Mouse (Mus musculus): ENCODE data around the gene Dennd4b.
A peak's percentile ranks its signal among the peaks of the same experiment; 100 is the strongest.
"Not testable (repeated sequence)": the region's sequence is repeated elsewhere in the genome, so short reads cannot be mapped to it uniquely, and the experiment has no call there.

Dennd4b gene

DNA sequence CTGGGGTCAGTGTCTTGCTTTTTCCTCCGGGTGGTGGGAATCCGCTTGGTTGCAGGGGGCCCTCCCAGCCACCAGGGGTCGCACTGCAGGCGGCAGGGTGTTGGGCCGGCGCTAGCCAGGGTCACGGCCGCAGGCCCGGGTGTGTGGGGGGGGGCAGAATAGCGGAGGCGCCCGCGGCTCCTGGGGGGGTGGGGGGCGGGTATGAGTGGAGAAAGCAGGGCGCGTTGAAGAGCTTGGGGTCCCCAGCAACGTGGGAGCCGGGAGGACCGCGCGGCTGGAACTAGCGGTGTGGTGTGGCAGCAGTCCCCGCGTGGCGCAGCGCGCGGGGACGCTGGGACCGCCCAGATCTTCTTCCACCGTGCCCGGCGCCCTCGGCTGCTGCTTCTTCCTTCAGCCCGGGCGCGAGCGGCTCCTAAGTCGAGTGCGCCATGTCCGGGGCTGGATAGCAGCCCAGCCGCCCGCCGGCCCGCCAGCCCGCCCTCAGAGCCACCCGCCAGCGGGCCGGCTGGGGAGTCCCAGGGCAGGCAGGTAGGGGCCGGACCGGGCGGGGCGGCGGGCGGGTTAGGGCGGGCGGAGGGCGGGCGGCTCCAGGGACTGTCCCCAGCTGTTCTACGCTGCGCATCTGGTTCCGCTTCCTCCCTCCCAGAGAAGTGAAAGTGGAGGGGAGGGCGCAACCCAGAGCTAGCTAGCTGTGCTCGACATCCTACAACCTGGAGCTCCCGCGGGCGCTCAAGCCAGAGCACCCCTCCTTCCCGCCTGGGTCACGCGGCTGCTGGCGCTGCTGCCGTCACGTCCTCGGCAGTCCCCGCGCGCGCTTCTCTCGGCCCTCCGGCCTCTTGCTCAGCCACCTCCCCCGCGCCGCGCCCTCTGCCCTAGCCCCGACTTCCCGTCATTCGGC lies at the start of gene Dennd4b:
TSS of gene Dennd4b (plus strand) at position 152 of the 898 bp plus-strand sequence.
- peak; percentile 95 for DNase-seq (ENCODE audit: low read depth)

DNA sequence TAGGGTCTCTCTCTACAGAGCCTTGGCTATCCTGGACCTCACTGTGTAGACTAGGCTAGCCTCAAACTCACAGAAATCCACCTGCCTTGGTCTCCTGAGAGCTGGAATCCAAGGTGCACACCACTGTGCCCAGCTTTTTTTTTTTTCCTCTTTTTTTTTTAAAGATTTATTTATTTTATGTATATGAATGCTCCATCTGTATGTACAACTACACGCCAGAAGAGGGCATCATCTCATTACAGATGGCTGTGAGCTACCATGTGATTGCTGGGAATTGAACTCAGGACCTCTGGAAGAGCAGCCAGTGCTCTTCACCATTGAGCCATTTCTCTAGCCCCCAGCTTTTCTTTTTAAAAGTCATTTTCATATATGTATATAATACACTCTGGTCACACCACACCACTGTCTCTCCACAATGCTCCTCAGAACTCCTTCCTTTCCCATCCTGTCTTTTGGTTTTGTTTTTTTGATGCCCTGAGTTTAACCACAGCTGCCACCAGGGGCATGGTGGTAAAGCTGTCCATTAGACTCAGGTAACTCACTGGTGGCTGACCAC lies 49.1 kb upstream of the Dennd4b start:
- DNase-seq (ENCODE audit: low read depth), result peak; percentile 50

DNA sequence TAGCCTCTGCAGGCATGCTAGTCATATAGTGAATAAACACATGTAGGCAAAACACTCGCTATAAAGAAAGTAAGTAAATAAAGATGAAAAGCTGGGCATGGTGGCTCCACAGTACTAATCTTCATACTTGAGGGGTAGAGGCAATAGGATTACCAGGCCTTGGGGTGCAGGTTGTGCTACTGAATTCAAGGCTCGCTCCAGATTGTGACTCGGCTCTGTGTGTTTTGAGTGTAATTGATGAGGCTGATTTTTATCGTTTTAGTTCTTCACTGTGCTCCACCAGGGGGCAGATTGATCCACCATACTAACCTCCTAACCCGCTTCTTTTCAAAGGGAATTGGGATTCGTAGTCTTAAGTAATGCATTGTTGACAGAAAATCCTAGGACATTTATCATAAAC lies 44.9 kb upstream of the Dennd4b start:
- DNase-seq (ENCODE audit: low read depth), result peak; percentile 83

DNA sequence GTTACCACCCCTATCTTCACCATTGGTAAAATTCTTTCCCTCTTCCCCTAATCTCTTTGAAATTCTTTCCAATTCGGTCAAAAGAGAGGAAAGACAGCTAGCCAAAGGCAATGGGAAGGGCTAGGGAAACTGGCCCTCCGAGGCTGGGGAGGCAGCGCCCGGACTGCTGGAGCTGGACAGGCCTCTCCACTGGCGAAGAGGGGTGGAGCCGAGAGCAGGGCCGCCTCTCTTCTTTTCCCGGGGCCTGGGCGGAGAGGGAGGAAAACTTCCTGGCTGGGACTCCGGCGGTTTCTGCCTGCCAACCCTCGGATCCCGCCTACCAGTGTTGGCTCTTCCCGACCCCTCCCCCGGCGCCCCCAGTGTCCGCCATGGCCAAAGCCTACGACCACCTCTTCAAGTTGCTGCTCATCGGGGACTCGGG lies 44.4 kb upstream of the Dennd4b start:
- DNase-seq (ENCODE audit: low read depth), result no peak

DNA sequence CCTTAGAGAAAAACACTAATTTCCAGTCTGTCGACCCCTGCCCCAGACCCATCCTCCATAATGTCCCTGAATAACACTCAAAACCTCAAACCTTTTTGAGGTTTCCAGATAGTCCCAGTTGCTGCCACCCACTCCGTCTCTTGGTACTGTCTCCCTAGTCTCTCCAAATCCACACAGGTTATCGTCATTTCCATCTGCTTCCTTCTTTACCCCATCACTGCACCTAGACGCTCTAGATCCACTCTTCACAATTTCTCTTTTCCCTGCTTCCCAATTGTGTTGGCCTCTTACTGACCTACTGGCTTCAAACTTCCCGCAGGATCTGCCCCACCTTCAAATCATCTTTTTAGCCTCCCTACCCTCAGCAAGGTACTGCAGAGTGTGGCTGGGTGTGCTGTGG lies 43.9 kb upstream of the Dennd4b start:
- no peak for DNase-seq (ENCODE audit: low read depth)

DNA sequence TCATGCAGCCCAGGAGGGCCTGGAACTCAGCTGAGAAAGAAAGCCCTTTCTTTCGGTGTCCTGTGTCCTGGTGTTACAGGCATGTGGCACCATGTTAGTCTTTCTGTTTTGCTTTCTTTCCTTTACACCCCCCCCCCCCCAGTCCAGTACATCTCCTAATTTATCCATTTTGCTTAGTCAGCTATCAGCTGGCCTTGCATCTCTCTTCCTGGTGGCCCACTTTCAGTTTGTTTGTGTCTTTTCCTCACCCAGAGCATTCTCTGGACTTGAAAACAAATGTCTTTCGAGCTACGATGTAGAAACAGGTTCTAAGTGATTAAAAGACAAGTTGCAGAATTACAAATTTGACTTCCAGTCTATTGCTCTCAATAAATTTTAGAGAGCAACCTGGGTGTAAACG lies 42.5 kb upstream of the Dennd4b start:
- DNase-seq (ENCODE audit: low read depth), result no peak

DNA sequence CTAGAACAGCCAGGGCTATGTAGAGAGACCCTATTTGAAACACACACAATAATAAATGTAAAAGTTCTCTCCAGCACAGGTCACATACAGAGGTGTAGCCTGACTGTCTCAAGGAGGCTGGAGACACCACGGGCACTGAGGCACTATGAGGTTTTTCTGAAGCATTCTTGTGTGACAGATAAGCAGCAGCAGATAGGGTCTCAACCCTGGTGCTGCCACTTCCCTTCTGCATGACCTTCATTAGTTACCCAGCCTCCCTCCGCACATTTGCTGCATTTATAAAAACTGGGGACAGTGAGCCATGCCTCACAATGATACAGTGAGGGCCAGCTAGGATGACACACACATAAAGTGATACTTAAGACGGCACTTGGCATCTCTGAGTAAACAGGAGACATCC lies 42.0 kb upstream of the Dennd4b start:
- DNase-seq (ENCODE audit: low read depth), result no peak

DNA sequence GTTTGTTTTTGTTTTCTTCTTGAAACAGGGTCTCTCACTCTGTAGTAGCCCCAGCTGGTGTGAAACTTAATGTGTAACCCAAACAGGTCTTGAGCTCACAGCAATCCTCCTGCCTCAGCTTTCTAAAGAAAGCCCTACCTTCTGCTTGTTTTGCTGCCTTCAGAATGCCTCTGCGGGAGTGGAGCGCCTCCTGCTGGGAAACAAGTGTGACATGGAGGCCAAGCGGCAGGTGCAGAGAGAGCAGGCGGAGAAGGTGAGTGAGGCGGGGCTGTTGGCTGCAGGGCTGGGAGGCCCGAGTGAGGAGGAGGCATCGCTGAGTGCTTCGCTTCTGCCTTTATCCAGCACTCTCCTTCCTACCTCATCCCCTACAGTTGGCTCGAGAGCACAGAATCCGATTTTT lies 40.7 kb upstream of the Dennd4b start:
- DNase-seq (ENCODE audit: low read depth), result no peak

DNA sequence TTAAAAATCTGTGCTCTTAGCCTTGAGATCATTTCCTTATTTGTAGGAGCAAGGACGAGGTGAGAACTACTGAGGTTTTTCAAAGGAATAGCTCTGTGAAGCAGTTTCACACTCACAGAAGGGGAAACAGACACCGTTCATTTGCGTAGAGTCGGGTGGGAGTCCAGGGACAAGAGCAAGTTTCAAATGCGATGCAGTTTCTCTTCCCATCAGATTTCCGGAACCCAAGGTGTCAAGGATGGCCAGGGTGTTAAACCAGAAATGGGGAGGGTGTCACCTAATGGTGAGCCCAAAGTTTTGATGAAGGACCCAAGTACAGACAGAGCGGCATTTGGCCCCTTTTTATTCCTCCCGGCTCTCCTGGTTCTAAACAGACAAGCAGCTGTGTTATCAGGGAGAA lies 33.9 kb upstream of the Dennd4b start:
- DNase-seq (ENCODE audit: low read depth), result no peak

DNA sequence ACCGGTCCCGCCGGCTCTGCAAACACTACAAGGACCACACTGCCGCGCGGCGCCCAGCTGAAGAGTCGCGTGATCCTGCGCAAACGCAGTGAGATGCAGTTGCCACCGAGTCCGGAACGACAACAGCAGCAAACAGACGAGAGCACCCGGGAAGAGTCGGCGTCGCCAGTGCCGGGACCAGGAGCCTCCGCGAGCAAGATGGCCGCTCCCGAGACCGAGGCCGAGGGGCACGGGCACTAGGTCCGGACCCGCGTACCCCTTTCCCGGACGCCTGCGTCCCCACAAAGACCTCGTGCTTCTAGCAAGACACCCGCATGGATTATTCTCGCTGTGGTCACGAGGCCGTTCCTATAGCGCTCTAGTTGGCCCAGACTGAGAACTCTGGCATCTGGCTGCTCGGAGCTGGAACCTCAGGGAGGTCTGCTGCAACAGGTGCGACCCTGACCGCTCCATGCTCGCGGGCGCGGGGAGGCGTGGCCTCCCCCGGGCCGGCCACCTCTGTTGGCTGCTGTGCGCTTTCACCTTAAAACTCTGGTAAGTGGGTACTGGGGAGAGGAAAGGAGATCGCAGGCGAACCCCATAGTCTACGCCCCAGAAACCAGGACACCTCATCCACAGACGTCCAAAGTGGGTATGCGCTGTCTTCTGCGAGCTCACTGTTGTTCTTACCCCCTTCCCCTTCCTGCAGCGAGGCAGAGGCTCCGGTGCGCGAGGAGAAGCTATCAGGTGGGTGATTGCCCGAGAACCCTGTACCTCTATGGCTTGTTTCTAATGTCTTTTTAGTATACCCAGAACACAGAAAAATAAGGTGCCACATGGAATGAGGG lies 33.3 kb upstream of the Dennd4b start, which contains the start of gene Jtb:
TSS of gene Jtb (plus strand) at position 91 of the 827 bp plus-strand sequence.
- DNase-seq (ENCODE audit: low read depth), result peak; percentile 95

DNA sequence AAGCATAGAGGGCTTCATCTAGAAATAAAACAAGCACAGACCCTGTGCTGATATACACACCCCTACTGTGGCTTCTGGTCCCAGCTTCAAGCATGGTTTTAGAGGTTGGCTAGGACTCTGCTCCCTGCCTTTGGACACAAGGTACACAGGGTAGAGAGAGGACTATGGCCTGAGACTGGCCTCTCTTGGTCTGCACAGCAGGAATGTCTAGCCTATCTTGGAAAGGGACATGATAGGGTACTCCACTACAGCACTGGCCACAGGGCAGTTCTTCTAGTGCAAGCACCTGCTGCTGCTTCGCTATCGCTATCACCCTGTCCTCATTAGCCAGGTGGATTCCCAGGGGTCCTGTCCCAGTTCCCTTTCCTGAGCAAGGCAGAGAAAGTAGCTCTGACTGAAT lies 23.7 kb upstream of the Dennd4b start:
- DNase-seq (ENCODE audit: low read depth), result no peak

DNA sequence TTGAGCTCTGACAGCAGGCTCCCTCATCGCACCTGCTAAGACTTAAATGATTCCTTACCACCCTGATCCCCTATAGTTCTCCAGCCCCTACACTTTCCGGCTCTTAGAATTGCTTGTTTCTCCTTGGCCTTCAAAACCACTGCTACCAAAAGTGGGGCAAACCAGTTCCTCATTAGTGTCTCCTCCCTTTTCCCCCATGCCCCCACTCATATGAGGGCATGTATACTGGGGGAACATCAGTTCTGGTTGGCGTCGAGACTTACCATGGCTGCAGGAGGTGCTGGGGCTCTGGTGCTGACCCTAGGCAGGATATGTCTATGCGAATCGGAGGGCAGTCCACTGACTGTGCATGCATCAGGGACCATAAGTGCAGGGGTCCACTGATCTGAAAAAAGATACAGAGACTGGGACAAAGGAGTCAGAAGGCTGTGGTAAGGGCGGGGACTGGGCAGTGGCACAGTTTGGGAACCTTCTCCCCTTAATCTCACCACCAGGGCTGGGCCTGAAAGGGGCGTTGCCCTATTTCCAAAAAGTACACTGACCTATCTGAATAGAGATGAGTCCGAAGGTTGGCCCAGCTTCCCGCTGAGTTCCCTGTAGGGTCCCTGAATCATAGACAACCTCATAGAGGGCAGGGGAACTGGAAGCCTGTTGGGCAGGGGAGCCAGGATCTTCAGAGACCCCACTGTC lies 23.2 kb upstream of the Dennd4b start:
- DNase-seq (ENCODE audit: low read depth), result no peak

DNA sequence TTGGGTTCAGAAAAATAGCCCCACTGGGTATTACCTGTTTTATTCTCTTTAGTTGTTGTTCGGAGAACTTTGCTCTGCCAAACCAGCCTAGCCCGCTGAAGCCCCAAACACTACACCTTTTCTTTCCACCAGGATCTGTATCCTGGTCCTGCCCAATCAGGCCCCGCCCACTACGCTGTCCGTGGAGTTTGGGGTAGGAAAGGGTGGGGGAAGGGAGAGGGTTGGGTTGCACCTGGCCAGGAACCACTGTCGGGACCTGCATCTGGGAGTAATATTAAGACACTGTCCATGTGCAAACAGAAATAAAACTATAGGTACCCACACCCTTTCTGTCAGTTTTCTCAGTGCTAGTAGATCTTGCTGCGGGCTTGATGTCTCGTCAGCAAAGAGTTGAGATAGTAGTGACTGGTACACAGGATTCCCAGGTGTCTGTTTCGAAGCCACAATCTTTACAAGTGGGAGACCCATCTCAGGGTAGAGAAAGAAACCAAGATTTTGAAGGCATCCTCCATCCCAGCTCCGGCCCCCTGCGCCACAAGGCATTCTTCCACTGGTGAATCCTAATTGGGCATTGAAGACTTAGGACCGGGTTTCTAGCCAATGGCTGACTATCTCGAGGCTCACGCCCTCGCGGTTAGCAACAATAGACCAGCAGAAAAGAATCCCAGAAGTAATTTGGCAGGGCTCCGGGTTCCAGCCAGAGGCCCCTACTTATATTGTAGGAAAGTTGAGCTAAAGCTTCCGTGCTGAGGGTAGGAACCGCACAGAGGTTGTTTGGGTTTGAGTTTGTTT lies 21.8 kb upstream of the Dennd4b start, which contains the start of gene Creb3l4:
TSS of gene Creb3l4 (minus strand) at position 529 of the 792 bp plus-strand sequence.
- no peak for DNase-seq (ENCODE audit: low read depth)

DNA sequence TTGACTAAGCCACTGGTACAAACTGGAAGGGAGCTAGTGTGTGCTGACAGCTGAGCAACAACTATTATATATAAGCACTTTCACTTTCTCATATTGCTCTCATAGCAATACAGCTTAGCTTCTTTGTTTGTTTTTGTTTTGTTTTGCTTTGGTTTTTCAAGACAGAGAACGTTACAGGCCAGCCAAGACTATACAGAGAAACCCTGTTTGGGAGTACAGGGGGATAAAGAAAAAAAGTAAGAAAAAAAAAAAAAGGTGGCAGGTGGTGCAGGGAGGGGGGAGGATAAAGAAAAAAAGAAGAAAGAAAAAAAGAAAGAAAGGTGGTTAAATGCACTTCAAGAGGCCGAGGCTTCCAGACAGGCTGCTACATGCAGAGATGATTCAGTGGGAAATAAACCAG lies 19.6 kb upstream of the Dennd4b start:
- DNase-seq (ENCODE audit: low read depth), result peak; percentile 66

DNA sequence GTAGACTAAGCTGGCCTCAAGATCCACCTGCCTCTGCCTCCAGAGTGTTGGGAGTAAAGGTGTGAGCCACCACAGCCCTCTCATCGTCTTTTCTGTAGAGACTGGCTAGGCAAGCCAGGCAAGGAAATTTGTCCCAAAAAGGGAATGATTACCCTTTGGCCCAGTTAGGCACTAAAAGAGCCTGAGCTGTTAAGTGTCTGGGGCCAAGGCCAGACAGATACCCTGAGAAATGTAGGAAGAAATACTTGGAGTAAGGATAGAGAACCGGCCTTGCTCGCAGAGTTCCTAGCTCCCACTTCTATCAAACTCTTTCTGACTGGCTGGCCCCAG lies 17.4 kb upstream of the Dennd4b start:
- no peak for DNase-seq (ENCODE audit: low read depth)

DNA sequence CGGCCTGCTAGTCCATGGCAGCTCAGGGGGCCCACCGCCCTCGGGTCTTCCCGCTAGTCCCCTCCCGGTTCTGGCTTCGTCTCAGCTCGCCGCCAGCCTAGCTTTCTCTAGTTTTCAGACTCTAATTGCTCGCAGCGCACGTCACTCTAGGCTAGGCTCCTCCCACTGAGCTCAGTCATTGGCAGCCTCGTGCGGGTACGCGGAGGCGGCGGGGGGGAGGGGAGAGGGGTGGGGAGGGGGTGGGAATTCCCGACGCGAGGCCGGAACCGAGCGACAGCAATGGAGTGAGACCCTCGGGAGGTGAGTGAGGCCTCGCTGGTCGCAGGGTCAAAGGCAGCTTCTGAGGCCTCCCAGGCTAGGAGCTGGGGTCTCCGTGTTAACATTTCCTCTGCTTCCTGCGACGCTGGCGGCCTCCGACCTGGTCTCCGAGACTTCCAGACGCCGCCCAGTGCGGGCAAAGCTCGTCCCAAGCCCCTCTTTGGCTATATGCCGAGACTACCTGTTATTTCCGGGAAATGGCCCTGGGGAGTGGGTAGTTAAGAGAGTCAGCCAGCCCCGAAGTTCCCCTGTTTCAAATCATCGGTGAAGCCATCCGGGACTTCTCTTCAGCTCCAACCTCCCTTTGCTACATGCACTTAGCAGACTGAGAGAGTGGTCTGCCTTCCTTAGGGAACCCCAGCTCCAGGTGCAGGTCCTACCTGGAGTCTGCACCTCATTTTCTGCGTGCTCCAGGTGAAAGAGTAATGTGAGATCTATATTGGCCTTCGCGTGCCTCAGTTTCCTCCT lies 16.8 kb upstream of the Dennd4b start, which contains the start of gene Slc39a1:
TSS of gene Slc39a1 (plus strand) at position 213 of the 786 bp plus-strand sequence.
- DNase-seq (ENCODE audit: low read depth), result peak; percentile 96

DNA sequence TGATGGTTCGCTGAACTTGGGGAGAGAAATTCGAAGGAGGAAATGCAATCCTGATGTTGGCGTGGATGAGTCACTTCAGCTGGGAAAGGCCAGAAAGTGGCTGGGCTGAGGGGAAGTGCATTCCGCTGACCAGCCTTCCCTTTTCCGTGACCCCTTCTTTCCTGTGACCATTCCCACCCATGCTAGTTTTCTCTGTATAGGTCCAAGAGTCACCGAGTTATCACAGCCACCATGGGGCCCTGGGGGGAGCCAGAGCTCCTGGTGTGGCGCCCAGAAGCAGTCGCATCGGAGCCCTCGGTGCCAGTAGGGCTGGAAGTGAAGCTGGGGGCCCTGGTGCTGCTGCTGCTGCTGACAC lies 16.3 kb upstream of the Dennd4b start:
- no peak for DNase-seq (ENCODE audit: low read depth)

DNA sequence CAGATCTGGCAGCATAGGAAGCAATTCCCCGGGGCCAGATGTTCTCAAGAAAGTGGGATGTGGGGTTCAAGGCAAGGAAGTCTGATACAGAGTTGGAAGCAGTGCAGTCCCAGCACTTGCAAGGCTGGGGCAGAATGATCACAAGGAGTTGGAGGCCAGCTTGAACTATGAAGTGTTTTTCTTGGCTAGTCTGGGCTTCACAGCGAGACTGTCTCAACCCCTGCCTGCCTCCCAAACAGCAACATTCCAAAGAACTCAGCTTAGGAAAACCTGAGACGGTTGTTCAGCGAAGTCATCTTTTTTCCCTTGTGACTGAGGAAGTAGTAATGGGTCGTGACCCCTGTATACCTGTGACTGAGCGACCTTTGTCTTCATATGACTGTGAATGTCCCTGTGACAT lies 14.2 kb upstream of the Dennd4b start:
- no peak for DNase-seq (ENCODE audit: low read depth)

DNA sequence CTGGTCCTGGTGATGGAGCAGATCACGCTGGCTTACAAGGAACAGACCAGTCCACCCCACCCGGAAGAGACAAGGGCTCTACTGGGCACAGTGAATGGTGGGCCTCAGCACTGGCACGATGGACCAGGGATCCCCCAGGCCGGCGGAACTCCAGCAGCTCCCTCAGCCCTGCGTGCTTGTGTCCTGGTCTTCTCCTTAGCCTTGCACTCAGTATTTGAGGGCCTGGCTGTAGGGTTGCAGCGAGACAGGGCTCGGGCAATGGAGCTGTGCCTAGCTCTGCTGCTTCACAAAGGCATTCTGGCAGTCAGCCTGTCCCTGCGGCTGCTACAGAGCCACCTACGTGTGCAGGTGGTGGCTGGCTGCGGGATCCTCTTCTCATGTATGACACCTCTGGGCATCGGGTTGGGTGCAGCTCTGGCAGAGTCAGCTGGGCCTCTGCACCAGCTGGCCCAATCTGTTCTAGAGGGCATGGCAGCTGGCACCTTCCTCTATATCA lies 13.2 kb upstream of the Dennd4b start:
- DNase-seq (ENCODE audit: low read depth), result not testable (repeated sequence)

DNA sequence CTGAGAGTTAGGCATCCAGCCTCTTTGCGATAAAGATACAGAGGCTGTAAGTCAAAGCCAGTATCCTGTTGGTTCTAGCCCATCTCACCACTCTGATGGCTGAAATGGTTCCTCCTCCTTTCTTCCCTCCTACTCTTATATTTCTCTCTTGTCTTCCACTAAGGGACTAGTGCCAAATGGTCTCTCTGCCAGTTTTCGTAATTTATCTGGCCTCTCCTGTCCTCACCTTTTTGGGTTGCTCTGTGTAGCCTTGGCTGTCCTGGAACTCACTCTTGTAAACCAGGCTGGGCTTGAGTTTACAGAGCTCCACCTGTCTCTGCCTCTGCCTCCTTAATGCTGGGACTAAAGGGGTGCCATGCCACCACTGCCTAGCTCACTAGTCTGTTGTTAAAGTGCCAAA lies 12.3 kb upstream of the Dennd4b start:
- not testable (repeated sequence) for DNase-seq (ENCODE audit: low read depth)

Data from induced T-regulatory cell, adult 2 months (primary cell).